Mouse (Mus musculus) embryonic stem cell, embryonic (primary cell): ENCODE measurements at regions not wholly inside any gene's neighbourhood (a gene's known extent, or its start where the extent isn't known, plus 50 kb on each side); places are given as distances from the start of the nearest gene placed in this dataset.

Source experiments
- CTCF ChIA-PET, 4 experiments: fragments of 300-600 bp in 2 of 4; fragments of 350-600 bp in 2 of 4; sonication (Branson Sonifier 250); formaldehyde crosslinking; loops; one replicate each; lab custom pipeline; 2022; ENCODE audit warnings: inconsistent platforms in 2 of 4; lab: Charles Lee
- POLR2A ChIA-PET, 4 experiments: fragments of 300-600 bp in 2 of 4; fragments of 350-600 bp in 2 of 4; sonication (Branson Sonifier 250); formaldehyde crosslinking; loops; one replicate each; lab custom pipeline; 2022; ENCODE audit warnings: antibody characterized with exemption in 4 of 4, inconsistent platforms in 1 of 4; lab: Charles Lee

- POLR2A ChIA-PET: interaction anchor here in 2 of 4 experiments (0.6 to 0.7 kb wide), 2 partner anchors 246 to 355 kb away, joined by 3 to 8 read pairs; no protein-coding TSS in a partner anchor
Measured at GRCm38 (mm10) chr9:122064937-122065673, 52.0 kb upstream of the Snrk start.

GRCm38 (mm10) chr9:122055820-122056550, 59.1 kb upstream of the Pomgnt2 start:
- ChIA-PET CTCF (no interaction called here), POLR2A (no interaction called here)

More at GRCm38 (mm10) chr9:122064937-122065673, 52.0 kb upstream of the Snrk start:
- CTCF ChIA-PET: interaction anchor here in 2 of 4 experiments (0.7 kb wide), 2 partner anchors 54 to 210 kb away, joined by 3 to 8 read pairs; no protein-coding TSS in a partner anchor

DNA sequence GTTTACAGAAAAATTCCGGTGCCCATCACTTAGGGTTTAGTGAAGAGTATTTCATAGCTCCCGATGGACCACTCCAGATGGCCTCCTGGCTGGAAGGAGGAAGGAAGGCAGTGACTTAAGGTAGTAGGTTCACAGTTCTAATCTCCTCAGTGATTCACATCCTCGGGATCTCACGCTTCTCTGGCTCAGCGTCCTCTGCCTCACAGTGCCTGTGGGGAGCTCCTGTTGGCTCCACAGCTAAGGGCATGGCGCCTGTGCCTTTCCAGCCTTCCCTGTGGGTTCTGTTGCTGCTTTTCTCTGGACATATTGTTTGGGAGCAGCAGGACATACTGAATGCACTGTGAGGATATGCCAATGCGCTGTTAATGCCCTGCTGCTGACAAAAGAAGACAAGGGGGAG, 54.8 kb upstream of the Pomgnt2 start:
- POLR2A ChIA-PET: no interaction called here
- CTCF ChIA-PET: no interaction called here

DNA sequence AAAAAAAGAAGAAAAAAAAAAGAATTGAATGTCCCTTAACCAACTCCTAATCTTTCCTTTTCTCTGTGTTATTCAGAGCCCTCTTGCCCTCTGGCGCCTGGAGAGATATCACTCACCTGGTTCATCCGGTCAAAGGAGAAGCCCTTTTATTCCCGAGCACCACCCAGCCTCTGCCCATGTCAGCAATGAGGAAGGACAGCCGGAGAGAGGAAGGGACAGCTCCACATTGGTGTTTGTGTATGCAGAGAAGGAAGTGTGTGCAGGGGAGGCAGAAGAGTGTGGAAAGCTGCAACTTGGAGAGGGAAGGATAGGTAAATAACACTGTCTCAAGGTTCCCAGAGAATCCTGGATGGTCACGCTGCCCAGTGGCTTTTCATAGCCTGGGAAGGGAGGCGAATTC, 54.2 kb upstream of the Pomgnt2 start:
- POLR2A ChIA-PET: no interaction called here

GRCm38 (mm10) chr9:122048999-122049398, 52.1 kb upstream of the Pomgnt2 start:
- ChIA-PET POLR2A (interaction anchor here in 1 of 4 experiments (0.6 kb wide), 1 partner anchor 885 kb away, joined by 3 read pairs; no protein-coding TSS in a partner anchor), CTCF (interaction anchor here in 2 of 4 experiments (0.6 to 0.7 kb wide), 2 partner anchors 101 to 383 kb away, joined by 3 to 4 read pairs; no protein-coding TSS in a partner anchor)

More for the DNA sequence above, 54.2 kb upstream of the Pomgnt2 start:
- CTCF ChIA-PET: no interaction called here

DNA sequence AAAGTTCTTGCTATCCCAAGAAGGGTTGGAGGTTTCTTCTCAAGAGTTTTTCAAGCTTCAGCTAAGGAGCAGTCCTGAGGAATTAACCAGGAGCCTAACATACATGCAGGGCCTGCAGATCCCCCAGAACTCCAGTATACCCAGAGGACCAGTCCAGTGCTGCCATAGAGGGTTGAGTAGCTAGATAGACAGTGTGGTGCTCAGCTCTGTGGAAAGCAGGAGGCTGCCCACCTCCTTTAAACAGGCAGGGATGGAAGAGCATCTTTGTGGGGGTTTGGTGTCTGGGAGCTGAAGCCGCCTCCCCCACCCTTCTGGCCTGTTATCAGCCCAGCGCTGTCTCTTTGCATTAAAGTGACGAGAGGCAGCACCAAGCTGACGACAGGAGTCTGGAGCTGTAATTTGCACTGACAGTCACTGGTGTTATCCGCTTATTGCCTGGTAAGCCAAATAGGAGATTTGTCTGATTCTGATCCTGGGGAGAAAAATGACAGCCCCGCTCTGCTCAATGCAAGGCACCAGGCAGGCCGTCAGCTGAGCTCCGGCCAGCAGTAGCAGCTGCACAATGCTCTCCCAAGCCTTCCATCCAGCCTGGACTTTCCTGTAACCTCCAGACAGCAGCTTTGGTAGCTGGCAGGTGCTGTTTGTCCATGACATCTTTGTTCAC, 51.2 kb upstream of the Pomgnt2 start:
- ChIA-PET POLR2A (interaction anchor here in 1 of 4 experiments (0.7 to 0.9 kb wide), 2 partner anchors 69 to 190 kb away, joined by 3 read pairs; partner anchors contain the start of genes Higd1a and Snrk), CTCF (interaction anchor here in 2 of 4 experiments (0.5 to 0.7 kb wide), 3 partner anchors 33 to 806 kb away, joined by 3 read pairs; no protein-coding TSS in a partner anchor)
